Mouse (Mus musculus): ENCODE measurements around the gene Ccr9.

- TF ChIP-seq CTCF (conservative IDR thresholded peaks at IDR 0.05; ENCODE audit: low read length): no peak
- TF ChIP-seq POU5F1 (IDR thresholded peaks at IDR 0.05; ENCODE audit: borderline replicate concordance, low read length): no peak
These were observed 44.7 kb downstream of the Ccr9 start for GRCm38 (mm10) chr9:123722737-123723493.
